Mouse (Mus musculus): ENCODE measurements around the gene Pard3. TPM values are rescaled to one million over a fixed set of nuclear protein-coding genes. Genes with fewer than 3 reads are reported as not detected.

Pard3 gene
- polyA plus RNA-seq, 1 experiment from 2014 or later = 24.2 TPM

DNA sequence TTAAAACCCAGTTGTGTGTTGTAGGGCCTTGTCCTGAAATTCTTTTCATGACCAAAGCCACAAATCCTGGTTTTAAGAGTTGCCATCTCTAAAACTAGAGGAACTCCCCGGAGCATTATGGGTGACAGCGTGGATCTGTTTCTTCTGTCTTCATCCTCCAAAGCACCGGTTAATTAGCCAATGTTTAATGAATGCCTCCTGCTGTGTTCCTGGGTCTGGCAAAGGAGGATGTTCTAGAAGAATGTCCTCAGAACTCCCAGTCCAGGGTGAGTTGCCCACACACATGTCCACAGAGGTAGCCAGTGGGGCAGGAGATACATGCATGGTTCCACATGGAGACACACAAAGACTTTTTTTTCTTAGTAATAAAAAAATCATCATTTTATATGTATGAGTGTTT lies 28.2 kb downstream of the Pard3 start:
- no peak for DNase-seq (ENCODE audit: low spot score)
- H3K36me3 ChIP-seq = no peaks in the 10 kb centered on the region
- no peak overlapping the region for H3K4me3 ChIP-seq
- WGBS = 88% methylated on average over 3 of the region's 3 CpGs
- H3K9me3 ChIP-seq = no peaks in the 10 kb centered on the region
- no peaks in the 10 kb centered on the region for H3K27me3 ChIP-seq (ENCODE audit: insufficient read depth, poor library complexity, severe bottlenecking)
- H3K4me1 ChIP-seq (replicated peaks) = peaks cover 60% of the 10 kb centered on the region
- H3K27ac ChIP-seq = no peak overlapping the region

- Histone ChIP-seq H3K4me1 (replicated peaks) (peaks cover 55% of the 10 kb centered on the region), H3K27me3 (ENCODE audit: insufficient read depth, poor library complexity, severe bottlenecking) (no peaks in the 10 kb centered on the region), H3K27ac (peak overlapping the region; percentile 68; the same call in 1 of the 2 replicates), H3K9me3 (no peaks in the 10 kb centered on the region), H3K36me3 (no peaks in the 10 kb centered on the region), H3K4me3 (no peak overlapping the region)
- WGBS = 35% methylated on average over 10 of the region's 10 CpGs
- no peak for DNase-seq (ENCODE audit: low spot score)
These were observed 28.9 kb downstream of the Pard3 start for GRCm38 (mm10) chr8:127092383-127093112.

DNA sequence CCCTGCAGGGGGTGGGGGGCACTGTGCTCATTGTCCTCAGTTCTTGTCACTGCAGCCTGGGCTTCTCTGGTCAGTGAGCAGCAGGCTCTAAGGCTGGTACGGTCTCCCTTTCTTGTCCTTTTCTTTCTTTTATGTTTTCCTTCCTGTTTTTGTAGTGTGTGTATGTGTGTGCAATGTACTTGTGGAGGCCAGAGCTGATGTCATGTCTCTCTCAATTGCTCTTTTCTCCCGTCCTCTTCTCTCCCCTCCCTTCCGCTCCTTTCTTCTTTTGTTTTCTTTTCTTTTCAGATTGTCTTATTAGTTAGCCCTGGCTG lies 29.4 kb downstream of the Pard3 start:
- 46% methylated on average over 3 of the region's 3 CpGs for WGBS
- H3K27ac ChIP-seq = peak overlapping the region; percentile 68; the same call in 1 of the 2 replicates

DNA sequence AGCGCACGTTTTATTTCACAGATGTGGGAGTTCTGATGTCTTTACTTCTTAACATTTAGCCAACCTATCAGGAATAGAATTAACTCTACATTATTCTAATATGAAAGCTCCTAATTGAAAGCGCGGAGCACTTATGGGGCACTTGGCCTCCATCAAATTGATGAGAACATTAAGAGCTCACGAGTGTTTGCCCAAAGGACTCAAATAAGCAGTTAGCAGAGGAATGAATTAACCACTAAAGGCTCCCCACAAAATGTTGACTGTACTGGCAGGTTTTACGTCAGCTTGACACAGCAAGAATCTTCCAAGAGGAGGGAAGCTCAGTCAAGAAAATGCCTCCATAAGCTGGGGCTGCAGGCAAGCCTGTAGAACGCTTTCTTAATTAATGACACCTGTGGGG lies 32.1 kb downstream of the Pard3 start:
- Histone ChIP-seq H3K9me3 (no peaks in the 10 kb centered on the region), H3K27ac (no peak overlapping the region), H3K36me3 (no peaks in the 10 kb centered on the region), H3K4me3 (no peak overlapping the region), H3K4me1 (replicated peaks) (peaks cover 29% of the 10 kb centered on the region), H3K27me3 (ENCODE audit: insufficient read depth, poor library complexity, severe bottlenecking) (no peaks in the 10 kb centered on the region)
- WGBS = 90% methylated on average over 7 of the region's 7 CpGs
- no peak for DNase-seq (ENCODE audit: low spot score)

More for the DNA sequence above, 29.4 kb downstream of the Pard3 start:
- no peaks in the 10 kb centered on the region for H3K9me3 ChIP-seq
- H3K27me3 ChIP-seq (ENCODE audit: insufficient read depth, poor library complexity, severe bottlenecking) = no peaks in the 10 kb centered on the region
- no peak overlapping the region for H3K4me3 ChIP-seq
- DNase-seq (ENCODE audit: low spot score) = no peak
- peaks cover 50% of the 10 kb centered on the region for H3K4me1 ChIP-seq (replicated peaks)
- no peaks in the 10 kb centered on the region for H3K36me3 ChIP-seq

DNA sequence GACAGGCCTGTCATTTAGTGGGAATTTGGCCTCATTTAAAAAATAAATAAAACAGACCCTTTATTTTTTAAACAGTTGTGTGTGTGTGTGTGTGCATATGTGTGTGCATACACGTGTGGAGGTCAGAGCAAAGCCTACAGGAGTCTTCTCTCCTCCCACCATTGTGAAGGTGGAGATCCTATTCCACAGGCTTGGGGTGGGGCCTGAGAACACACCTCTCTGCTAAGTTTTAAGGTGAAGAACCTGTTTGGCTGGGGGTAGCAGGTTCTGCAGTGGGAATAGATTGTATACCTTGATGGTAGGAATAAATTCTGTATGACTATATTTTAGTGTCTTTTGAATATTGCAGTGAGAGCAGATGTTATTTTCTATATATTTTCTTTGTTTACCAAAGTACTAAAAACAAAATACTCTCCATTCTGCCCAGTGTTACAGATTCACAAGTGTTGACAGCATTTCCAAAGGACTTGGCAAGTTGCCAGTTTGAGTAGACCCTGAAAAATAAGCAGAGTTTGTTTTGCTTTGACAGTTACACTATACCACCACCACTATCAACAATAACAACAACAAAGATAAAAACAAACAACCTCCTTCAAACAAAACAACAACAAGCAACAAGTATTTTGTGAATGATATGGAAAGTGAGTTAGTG lies 35.9 kb downstream of the Pard3 start:
- no peaks in the 10 kb centered on the region for H3K36me3 ChIP-seq
- H3K27ac ChIP-seq = no peak overlapping the region
- 0 out of 2 replicates have a peak, but pooled peaks cover 7% of the 10 kb centered on the region for H3K4me1 ChIP-seq (replicated peaks)
- 78% methylated on average over 1 of the region's 1 CpGs for WGBS
- no peak overlapping the region for H3K4me3 ChIP-seq
- H3K27me3 ChIP-seq (ENCODE audit: insufficient read depth, poor library complexity, severe bottlenecking) = no peaks in the 10 kb centered on the region
- no peak for DNase-seq (ENCODE audit: low spot score)
- H3K9me3 ChIP-seq = no peaks in the 10 kb centered on the region

- 73% methylated on average over 5 of the region's 5 CpGs for WGBS
These were observed 39.6 kb downstream of the Pard3 start for GRCm38 (mm10) chr8:127103256-127103655.

GRCm38 (mm10) chr8:127104616-127105015 lies 40.9 kb downstream of the Pard3 start:
- Histone ChIP-seq H3K9me3 (no peaks in the 10 kb centered on the region), H3K36me3 (no peaks in the 10 kb centered on the region), H3K27ac (no peak overlapping the region), H3K27me3 (ENCODE audit: insufficient read depth, poor library complexity, severe bottlenecking) (no peaks in the 10 kb centered on the region), H3K4me3 (no peak overlapping the region), H3K4me1 (replicated peaks) (peaks cover 24% of the 10 kb centered on the region)
- DNase-seq (ENCODE audit: low spot score) = no peak
- WGBS = 84% methylated on average over 2 of the region's 2 CpGs

More at GRCm38 (mm10) chr8:127103256-127103655, 39.6 kb downstream of the Pard3 start:
- no peaks in the 10 kb centered on the region for H3K36me3 ChIP-seq
- H3K4me3 ChIP-seq = no peak overlapping the region
- DNase-seq (ENCODE audit: low spot score) = no peak
- no peaks in the 10 kb centered on the region for H3K9me3 ChIP-seq
- H3K4me1 ChIP-seq (replicated peaks) = peaks cover 18% of the 10 kb centered on the region
- no peaks in the 10 kb centered on the region for H3K27me3 ChIP-seq (ENCODE audit: insufficient read depth, poor library complexity, severe bottlenecking)
- H3K27ac ChIP-seq = no peak overlapping the region

GRCm38 (mm10) chr8:127107928-127108327 lies 44.2 kb downstream of the Pard3 start:
- 69% methylated on average over 3 of the region's 3 CpGs for WGBS
- DNase-seq (ENCODE audit: low spot score) = no peak

DNA sequence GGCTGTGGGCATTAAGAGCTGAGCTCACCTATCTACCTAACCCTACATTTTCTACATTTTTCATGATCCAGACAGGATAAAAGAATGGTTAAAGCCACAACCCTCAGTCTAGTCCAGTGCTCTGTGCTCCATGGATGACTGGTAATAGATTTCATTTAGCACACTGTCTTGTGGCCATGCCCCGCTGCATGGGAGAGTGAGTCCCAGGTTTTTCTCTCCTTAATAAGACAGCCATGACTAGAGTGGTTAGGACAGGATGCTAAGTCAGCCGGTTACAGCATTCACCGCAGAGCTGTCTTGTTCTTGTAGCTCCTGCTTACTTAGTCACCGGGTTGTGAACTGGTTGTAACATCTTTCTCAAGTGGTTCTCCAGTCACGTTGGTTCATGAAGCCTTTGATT lies 49.5 kb downstream of the Pard3 start:
- WGBS = 93% methylated on average over 5 of the region's 5 CpGs

More at GRCm38 (mm10) chr8:127107928-127108327, 44.2 kb downstream of the Pard3 start:
- peaks cover 30% of the 10 kb centered on the region for H3K4me1 ChIP-seq (replicated peaks)
- H3K27ac ChIP-seq = no peak overlapping the region
- H3K36me3 ChIP-seq = no peaks in the 10 kb centered on the region
- H3K27me3 ChIP-seq (ENCODE audit: insufficient read depth, poor library complexity, severe bottlenecking) = no peaks in the 10 kb centered on the region
- no peaks in the 10 kb centered on the region for H3K9me3 ChIP-seq
- no peak overlapping the region for H3K4me3 ChIP-seq

DNA sequence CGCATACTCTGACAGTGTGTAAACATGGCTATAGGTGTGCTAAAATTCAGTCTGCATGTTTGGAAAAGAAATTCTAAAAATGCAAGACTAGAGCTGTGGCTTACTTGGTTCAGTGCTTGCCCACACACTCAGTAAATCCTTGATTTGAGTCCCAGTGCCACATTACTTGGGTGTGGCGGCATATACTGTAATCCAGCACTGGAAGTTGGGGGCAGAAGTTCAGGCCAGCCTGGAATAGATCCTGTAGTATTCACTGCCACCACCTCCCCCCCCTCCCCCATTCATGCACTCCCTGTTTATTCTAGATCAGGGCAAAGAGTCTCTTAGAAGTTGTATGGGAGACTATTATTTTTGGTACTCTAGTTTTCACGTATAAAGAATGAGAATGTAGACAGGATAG lies 52.1 kb downstream of the Pard3 start:
- DNase-seq (ENCODE audit: low spot score) = no peak
- Histone ChIP-seq H3K9me3 (0 out of 2 replicates have a peak, but pooled peaks cover 3% of the 10 kb centered on the region), H3K27ac (no peak overlapping the region), H3K36me3 (no peaks in the 10 kb centered on the region), H3K27me3 (ENCODE audit: insufficient read depth, poor library complexity, severe bottlenecking) (no peaks in the 10 kb centered on the region), H3K4me3 (no peak overlapping the region), H3K4me1 (replicated peaks) (peaks cover 40% of the 10 kb centered on the region)
- 92% methylated on average over 3 of the region's 3 CpGs for WGBS

More for the DNA sequence above, 49.5 kb downstream of the Pard3 start:
- no peak for DNase-seq (ENCODE audit: low spot score)
- 0 out of 2 replicates have a peak, but pooled peaks cover 3% of the 10 kb centered on the region for H3K9me3 ChIP-seq
- no peaks in the 10 kb centered on the region for H3K27me3 ChIP-seq (ENCODE audit: insufficient read depth, poor library complexity, severe bottlenecking)
- H3K4me1 ChIP-seq (replicated peaks) = peaks cover 25% of the 10 kb centered on the region
- H3K4me3 ChIP-seq = no peak overlapping the region
- no peaks in the 10 kb centered on the region for H3K36me3 ChIP-seq
- no peak overlapping the region for H3K27ac ChIP-seq

- H3K36me3 ChIP-seq = no peaks in the 10 kb centered on the region
- no peaks in the 10 kb centered on the region for H3K27me3 ChIP-seq (ENCODE audit: insufficient read depth, poor library complexity, severe bottlenecking)
- no peak overlapping the region for H3K4me3 ChIP-seq
- 81% methylated on average over 11 of the region's 11 CpGs for WGBS
- H3K27ac ChIP-seq = no peak overlapping the region; the same call in 1 of the 2 replicates
- H3K9me3 ChIP-seq = 0 out of 2 replicates have a peak, but pooled peaks cover 3% of the 10 kb centered on the region
- H3K4me1 ChIP-seq (replicated peaks) = peaks cover 45% of the 10 kb centered on the region
- no peak for DNase-seq (ENCODE audit: low spot score)
These were observed 54.7 kb downstream of the Pard3 start for GRCm38 (mm10) chr8:127118373-127118861.

DNA sequence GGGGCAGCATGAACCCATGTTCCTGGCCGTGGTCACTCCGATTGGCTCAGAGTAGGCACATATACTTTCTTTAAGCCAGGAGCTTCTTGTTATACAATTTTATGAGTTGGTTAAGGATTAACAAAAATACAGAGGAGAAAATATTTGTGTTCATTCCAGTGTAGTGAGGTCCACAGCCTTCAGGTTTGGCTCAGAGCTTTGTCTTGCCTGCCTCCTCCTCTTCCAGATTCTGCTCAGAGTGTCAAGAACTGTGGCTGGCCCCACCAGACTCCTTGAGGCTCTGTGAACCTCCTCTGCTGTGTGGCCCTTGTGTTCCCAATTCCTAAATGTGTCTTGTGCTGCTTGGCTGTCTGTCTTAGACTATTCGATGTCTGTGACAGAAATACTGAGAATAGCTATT lies 59.7 kb downstream of the Pard3 start:
- Histone ChIP-seq H3K4me3 (no peak overlapping the region), H3K9me3 (no peaks in the 10 kb centered on the region), H3K4me1 (replicated peaks) (peaks cover 79% of the 10 kb centered on the region), H3K27me3 (ENCODE audit: insufficient read depth, poor library complexity, severe bottlenecking) (no peaks in the 10 kb centered on the region), H3K27ac (no peak overlapping the region), H3K36me3 (no peaks in the 10 kb centered on the region)
- 95% methylated on average over 3 of the region's 3 CpGs for WGBS
- DNase-seq (ENCODE audit: low spot score) = no peak

GRCm38 (mm10) chr8:127124795-127125194 lies 61.1 kb downstream of the Pard3 start:
- peaks cover 78% of the 10 kb centered on the region for H3K4me1 ChIP-seq (replicated peaks)
- H3K4me3 ChIP-seq = no peak overlapping the region
- DNase-seq (ENCODE audit: low spot score) = no peak
- no peaks in the 10 kb centered on the region for H3K9me3 ChIP-seq
- 52% methylated on average over 8 of the region's 8 CpGs for WGBS
- H3K27me3 ChIP-seq (ENCODE audit: insufficient read depth, poor library complexity, severe bottlenecking) = no peaks in the 10 kb centered on the region
- H3K36me3 ChIP-seq = no peaks in the 10 kb centered on the region
- H3K27ac ChIP-seq = no peak overlapping the region; the same call in 1 of the 2 replicates

Measured in hindbrain, embryonic 10.5 days (tissue).